Mouse (Mus musculus): ENCODE measurements around the gene Nqo1. TPM values are rescaled to one million over a fixed set of nuclear protein-coding genes. Genes with fewer than 3 reads are reported as not detected.

Gene Nqo1
- polyA plus RNA-seq, 1 experiment, result 137 TPM

- Histone ChIP-seq H3K27ac (ENCODE audit: insufficient read depth, low read length) (no peak overlapping the region), H3K4me1 (ENCODE audit: control insufficient read depth, insufficient read depth, low read length) (peaks cover 4% of the 10 kb centered on the region; the same call in 1 of the 2 replicates), H3K4me3 (ENCODE audit: insufficient read depth, low read length) (no peak overlapping the region)
- TF ChIP-seq POLR2A (IDR thresholded peaks at IDR 0.05; ENCODE audit: low read depth, low read length), result no peak
- no peak for TF ChIP-seq CTCF (IDR thresholded peaks at IDR 0.05; ENCODE audit: borderline replicate concordance, insufficient read depth, low read length)
Observed at GRCm38 (mm10) chr8:107390476-107391135, 12.4 kb downstream of the Nqo1 start.

GRCm38 (mm10) chr8:107389557-107389956 is 13.4 kb downstream of the Nqo1 start:
- Histone ChIP-seq H3K27ac (ENCODE audit: insufficient read depth, low read length) (no peak overlapping the region), H3K4me3 (ENCODE audit: insufficient read depth, low read length) (no peak overlapping the region), H3K4me1 (ENCODE audit: control insufficient read depth, insufficient read depth, low read length) (peaks cover 4% of the 10 kb centered on the region; the same call in 1 of the 2 replicates)
- TF ChIP-seq CTCF (IDR thresholded peaks at IDR 0.05; ENCODE audit: borderline replicate concordance, insufficient read depth, low read length) (no peak), POLR2A (IDR thresholded peaks at IDR 0.05; ENCODE audit: low read depth, low read length) (no peak)

- peaks cover 4% of the 10 kb centered on the region; the same call in 1 of the 2 replicates for H3K4me1 ChIP-seq (ENCODE audit: control insufficient read depth, insufficient read depth, low read length)
- no peak overlapping the region for H3K27ac ChIP-seq (ENCODE audit: insufficient read depth, low read length)
- TF ChIP-seq POLR2A (IDR thresholded peaks at IDR 0.05; ENCODE audit: low read depth, low read length) (no peak), CTCF (IDR thresholded peaks at IDR 0.05; ENCODE audit: borderline replicate concordance, insufficient read depth, low read length) (no peak)
- H3K4me3 ChIP-seq (ENCODE audit: insufficient read depth, low read length), result no peak overlapping the region
Observed at GRCm38 (mm10) chr8:107387861-107388260, 15.1 kb downstream of the Nqo1 start.

- TF ChIP-seq CTCF (IDR thresholded peaks at IDR 0.05; ENCODE audit: borderline replicate concordance, insufficient read depth, low read length), result no peak
- no peak for TF ChIP-seq POLR2A (IDR thresholded peaks at IDR 0.05; ENCODE audit: low read depth, low read length)
- Histone ChIP-seq H3K4me3 (ENCODE audit: insufficient read depth, low read length) (no peak overlapping the region), H3K4me1 (ENCODE audit: control insufficient read depth, insufficient read depth, low read length) (peaks cover 4% of the 10 kb centered on the region; the same call in 1 of the 2 replicates), H3K27ac (ENCODE audit: insufficient read depth, low read length) (no peak overlapping the region)
Observed at GRCm38 (mm10) chr8:107386642-107387041, 16.4 kb downstream of the Nqo1 start.

- Histone ChIP-seq H3K4me1 (ENCODE audit: control insufficient read depth, insufficient read depth, low read length) (peaks cover 4% of the 10 kb centered on the region; the same call in 1 of the 2 replicates), H3K27ac (ENCODE audit: insufficient read depth, low read length) (no peak overlapping the region), H3K4me3 (ENCODE audit: insufficient read depth, low read length) (no peak overlapping the region)
- TF ChIP-seq CTCF (IDR thresholded peaks at IDR 0.05; ENCODE audit: borderline replicate concordance, insufficient read depth, low read length) (no peak), POLR2A (IDR thresholded peaks at IDR 0.05; ENCODE audit: low read depth, low read length) (no peak)
Observed at GRCm38 (mm10) chr8:107386171-107386570, 16.8 kb downstream of the Nqo1 start.

GRCm38 (mm10) chr8:107385063-107385462 is 17.9 kb downstream of the Nqo1 start:
- no peak for TF ChIP-seq CTCF (IDR thresholded peaks at IDR 0.05; ENCODE audit: borderline replicate concordance, insufficient read depth, low read length)
- no peak for TF ChIP-seq POLR2A (IDR thresholded peaks at IDR 0.05; ENCODE audit: low read depth, low read length)
- H3K27ac ChIP-seq (ENCODE audit: insufficient read depth, low read length), result no peak overlapping the region
- no peak overlapping the region for H3K4me3 ChIP-seq (ENCODE audit: insufficient read depth, low read length)
- peaks cover 4% of the 10 kb centered on the region; the same call in 1 of the 2 replicates for H3K4me1 ChIP-seq (ENCODE audit: control insufficient read depth, insufficient read depth, low read length)

- TF ChIP-seq CTCF (IDR thresholded peaks at IDR 0.05; ENCODE audit: borderline replicate concordance, insufficient read depth, low read length) (no peak), POLR2A (IDR thresholded peaks at IDR 0.05; ENCODE audit: low read depth, low read length) (no peak)
- H3K4me1 ChIP-seq (ENCODE audit: control insufficient read depth, insufficient read depth, low read length), result peaks cover 2% of the 10 kb centered on the region; the same call in 1 of the 2 replicates
- H3K4me3 ChIP-seq (ENCODE audit: insufficient read depth, low read length), result no peak overlapping the region
- no peak overlapping the region for H3K27ac ChIP-seq (ENCODE audit: insufficient read depth, low read length)
Observed at GRCm38 (mm10) chr8:107384651-107385050, 18.4 kb downstream of the Nqo1 start.

- Histone ChIP-seq H3K27ac (ENCODE audit: insufficient read depth, low read length) (no peak overlapping the region), H3K4me3 (ENCODE audit: insufficient read depth, low read length) (no peak overlapping the region), H3K4me1 (ENCODE audit: control insufficient read depth, insufficient read depth, low read length) (no peaks in the 10 kb centered on the region)
- no peak for TF ChIP-seq CTCF (IDR thresholded peaks at IDR 0.05; ENCODE audit: borderline replicate concordance, insufficient read depth, low read length)
- TF ChIP-seq POLR2A (IDR thresholded peaks at IDR 0.05; ENCODE audit: low read depth, low read length), result no peak
Observed at GRCm38 (mm10) chr8:107382898-107383297, 20.1 kb downstream of the Nqo1 start.

- no peak overlapping the region for H3K4me3 ChIP-seq (ENCODE audit: insufficient read depth, low read length)
- no peaks in the 10 kb centered on the region for H3K4me1 ChIP-seq (ENCODE audit: control insufficient read depth, insufficient read depth, low read length)
- no peak overlapping the region for H3K27ac ChIP-seq (ENCODE audit: insufficient read depth, low read length)
- TF ChIP-seq POLR2A (IDR thresholded peaks at IDR 0.05; ENCODE audit: low read depth, low read length) (no peak), CTCF (IDR thresholded peaks at IDR 0.05; ENCODE audit: borderline replicate concordance, insufficient read depth, low read length) (no peak)
Observed at GRCm38 (mm10) chr8:107381666-107382065, 21.3 kb downstream of the Nqo1 start.

- Histone ChIP-seq H3K27ac (ENCODE audit: insufficient read depth, low read length) (no peak overlapping the region), H3K4me1 (ENCODE audit: control insufficient read depth, insufficient read depth, low read length) (no peaks in the 10 kb centered on the region), H3K4me3 (ENCODE audit: insufficient read depth, low read length) (no peak overlapping the region)
- TF ChIP-seq CTCF (IDR thresholded peaks at IDR 0.05; ENCODE audit: borderline replicate concordance, insufficient read depth, low read length) (no peak), POLR2A (IDR thresholded peaks at IDR 0.05; ENCODE audit: low read depth, low read length) (no peak)
Observed at GRCm38 (mm10) chr8:107380734-107381133, 22.3 kb downstream of the Nqo1 start.

Measured in embryonic fibroblast, embryonic 13.5 days (primary cell).